Mouse (Mus musculus): ENCODE measurements around the gene Olfr541.

DNA sequence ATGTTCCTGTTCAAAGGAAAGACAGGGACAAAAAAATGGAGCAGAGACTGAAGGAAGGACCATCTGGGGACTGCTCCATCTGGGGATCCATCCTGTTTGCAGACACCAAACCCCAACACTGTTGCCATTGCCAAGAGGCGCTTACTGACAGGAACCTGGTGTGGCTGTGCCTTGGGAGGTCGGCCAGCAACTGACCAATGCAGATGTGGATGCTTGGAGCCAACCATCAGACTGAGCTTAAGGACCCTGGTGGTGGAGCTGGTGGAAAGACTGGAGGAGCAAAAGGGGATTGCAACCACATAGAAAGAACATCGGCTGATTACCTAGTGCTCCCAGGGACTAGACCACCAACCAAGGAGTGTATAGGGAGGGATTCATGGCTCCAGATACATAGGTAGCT lies 50.3 kb downstream of the Olfr541 start:
- TF ChIP-seq CTCF (IDR thresholded peaks at IDR 0.05; ENCODE audit: insufficient read depth, low read length): no peak
- no peak for TF ChIP-seq POLR2A (IDR thresholded peaks at IDR 0.05; ENCODE audit: borderline replicate concordance, extremely low read depth, low read depth, low read length)

All from lung, adult 2 months (tissue).